Mouse (Mus musculus) cerebellum, adult (tissue): ENCODE measurements around the gene Map3k19.

ENCODE experiments used
- ATAC-seq: cut with Nextera tagmentation; 2 replicates; pipeline ENCODE4 v1.9.2; 2017; ENCODE audit warnings: mild to moderate bottlenecking, moderate library complexity, mixed read lengths; ENCODE audit not compliant: insufficient number of reproducible peaks, low FRiP score, low TSS enrichment

Map3k19 gene

GRCm38 (mm10) chr1:127808671-127809070 is 46.2 kb downstream of the Map3k19 start:
- ATAC-seq: no peak

GRCm38 (mm10) chr1:127802916-127803315 is 51.9 kb downstream of the Map3k19 start:
- ATAC-seq: no peak

- ATAC-seq: no peak
These were observed 58.1 kb downstream of the Map3k19 start for GRCm38 (mm10) chr1:127796752-127797151.

GRCm38 (mm10) chr1:127796341-127796740 is 58.5 kb downstream of the Map3k19 start:
- ATAC-seq: no peak

- no peak for ATAC-seq
These were observed 59.6 kb downstream of the Map3k19 start for GRCm38 (mm10) chr1:127795087-127795769.

GRCm38 (mm10) chr1:127793459-127793858 is 61.4 kb downstream of the Map3k19 start:
- no peak for ATAC-seq

GRCm38 (mm10) chr1:127788943-127789342 is 65.9 kb downstream of the Map3k19 start:
- no peak for ATAC-seq

GRCm38 (mm10) chr1:127785882-127786281 is 68.9 kb downstream of the Map3k19 start:
- no peak for ATAC-seq

- ATAC-seq: no peak
These were observed 71.0 kb downstream of the Map3k19 start for GRCm38 (mm10) chr1:127783862-127784261.

GRCm38 (mm10) chr1:127780849-127781248 is 74.0 kb downstream of the Map3k19 start:
- ATAC-seq: no peak

- ATAC-seq: no peak
These were observed 74.7 kb downstream of the Map3k19 start for GRCm38 (mm10) chr1:127780142-127780541.

- ATAC-seq: no peak
These were observed 76.2 kb downstream of the Map3k19 start for GRCm38 (mm10) chr1:127778611-127779010.

GRCm38 (mm10) chr1:127776246-127776645 is 78.6 kb downstream of the Map3k19 start:
- no peak for ATAC-seq

- no peak for ATAC-seq
These were observed 79.6 kb downstream of the Map3k19 start for GRCm38 (mm10) chr1:127775206-127775720.

- no peak; the same call in 1 of the 2 replicates for ATAC-seq
These were observed 80.3 kb downstream of the Map3k19 start for GRCm38 (mm10) chr1:127774501-127774880.

GRCm38 (mm10) chr1:127773803-127774500 is 80.9 kb downstream of the Map3k19 start, which contains the start of gene Ccnt2:
Ccnt2 (plus strand) TSS chr1:127774164.
- ATAC-seq: peak; percentile 97

- peak; percentile 33 for ATAC-seq
These were observed 81.5 kb downstream of the Map3k19 start for GRCm38 (mm10) chr1:127773198-127773802.

GRCm38 (mm10) chr1:127766741-127767140 is 88.1 kb downstream of the Map3k19 start:
- ATAC-seq: no peak

- ATAC-seq: no peak
These were observed 89.4 kb downstream of the Map3k19 start for GRCm38 (mm10) chr1:127765468-127765867.
